Mouse (Mus musculus): ENCODE data around the gene Gins1.

- no peak for TF ChIP-seq CTCF (IDR thresholded peaks at IDR 0.05; ENCODE audit: control insufficient read depth, insufficient read depth, insufficient replicate concordance, low read depth, low read length)
- TF ChIP-seq POLR2A (IDR thresholded peaks at IDR 0.05; ENCODE audit: control insufficient read depth, low read depth, low read length): no peak
Observed at GRCm38 (mm10) chr2:150923026-150923425, 17.8 kb downstream of the Gins1 start.

Data from testis, adult 2 months (tissue).